Mouse (Mus musculus): ENCODE data around the gene Tnfsf14. TPM values are rescaled to one million over a fixed set of nuclear protein-coding genes. Genes with fewer than 3 reads are reported as not detected.

Tnfsf14 gene
- polyA plus RNA-seq, 1 experiment = not detected

GRCm38 (mm10) chr17:57145115-57145514, 48.9 kb downstream of the Tnfsf14 start:
- TF ChIP-seq CTCF (IDR thresholded peaks at IDR 0.05; ENCODE audit: borderline replicate concordance, insufficient read depth, low read depth, low read length) = no peak
- no peak for TF ChIP-seq POLR2A (IDR thresholded peaks at IDR 0.05; ENCODE audit: borderline replicate concordance, insufficient read depth, low read length)
- H3K4me1 ChIP-seq (ENCODE audit: control insufficient read depth, insufficient read depth, low read length) = no peaks in the 10 kb centered on the region
- no peak overlapping the region for H3K4me3 ChIP-seq (replicated peaks; ENCODE audit: insufficient read depth, low read depth, low read length)
- DNase-seq = no peak
- H3K27ac ChIP-seq (ENCODE audit: insufficient read depth, low read length) = no peak overlapping the region
- H3K27me3 ChIP-seq (ENCODE audit: control insufficient read depth, insufficient read depth, low read length) = no peaks in the 10 kb centered on the region
- 90% methylated on average over 1 of the region's 1 CpGs for WGBS

DNA sequence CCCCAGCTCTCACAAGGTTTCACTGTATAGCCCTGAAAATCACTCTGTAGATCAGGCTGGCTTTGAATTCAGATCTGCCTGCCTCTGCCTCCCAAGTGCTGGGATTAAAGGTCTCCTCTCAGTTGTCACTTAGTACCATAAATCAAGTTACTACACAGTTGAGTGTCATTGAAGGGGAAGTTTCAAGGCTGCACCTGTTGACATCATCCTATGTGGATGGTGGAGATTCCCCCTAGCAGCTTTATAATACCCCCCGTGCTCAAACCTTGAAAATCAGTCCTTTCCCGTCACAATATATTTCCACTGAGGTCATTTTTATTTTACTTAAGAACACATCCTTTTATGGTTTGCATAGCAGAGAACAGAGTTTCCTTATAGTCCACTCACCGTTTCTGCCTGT, 50.3 kb downstream of the Tnfsf14 start:
- Histone ChIP-seq H3K27ac (ENCODE audit: insufficient read depth, low read length) (no peak overlapping the region), H3K27me3 (ENCODE audit: control insufficient read depth, insufficient read depth, low read length) (no peaks in the 10 kb centered on the region), H3K4me3 (replicated peaks; ENCODE audit: insufficient read depth, low read depth, low read length) (no peak overlapping the region), H3K4me1 (ENCODE audit: control insufficient read depth, insufficient read depth, low read length) (no peaks in the 10 kb centered on the region)
- WGBS = 86% methylated on average over 3 of the region's 3 CpGs
- no peak for DNase-seq
- TF ChIP-seq POLR2A (IDR thresholded peaks at IDR 0.05; ENCODE audit: borderline replicate concordance, insufficient read depth, low read length) (no peak), CTCF (IDR thresholded peaks at IDR 0.05; ENCODE audit: borderline replicate concordance, insufficient read depth, low read depth, low read length) (no peak)

DNA sequence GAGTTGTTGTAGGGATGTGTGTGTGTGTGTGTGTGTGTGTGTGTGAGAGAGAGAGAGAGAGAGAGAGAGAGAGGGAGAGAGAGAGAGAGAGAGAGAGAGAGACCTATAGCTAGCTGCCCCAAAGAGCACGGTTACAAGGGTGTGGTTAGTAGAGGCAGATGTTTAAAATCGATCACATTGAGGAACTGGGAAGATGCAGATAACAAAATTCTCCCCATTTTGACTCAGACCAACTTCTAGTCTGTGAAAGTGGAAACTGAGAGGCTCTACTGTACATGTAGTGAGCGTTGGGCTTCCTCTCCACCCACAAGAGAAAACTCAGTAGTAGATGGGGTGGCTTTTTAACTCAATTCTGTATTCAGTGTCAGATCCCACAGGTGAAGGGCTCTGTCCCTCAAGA, 54.3 kb downstream of the Tnfsf14 start:
- WGBS = 93% methylated on average over 3 of the region's 3 CpGs
- TF ChIP-seq POLR2A (IDR thresholded peaks at IDR 0.05; ENCODE audit: borderline replicate concordance, insufficient read depth, low read length) (no peak), CTCF (IDR thresholded peaks at IDR 0.05; ENCODE audit: borderline replicate concordance, insufficient read depth, low read depth, low read length) (no peak)
- H3K4me3 ChIP-seq (replicated peaks; ENCODE audit: insufficient read depth, low read depth, low read length) = no peak overlapping the region

More for the DNA sequence above, 54.3 kb downstream of the Tnfsf14 start:
- Histone ChIP-seq H3K4me1 (ENCODE audit: control insufficient read depth, insufficient read depth, low read length) (no peaks in the 10 kb centered on the region), H3K27me3 (ENCODE audit: control insufficient read depth, insufficient read depth, low read length) (no peaks in the 10 kb centered on the region), H3K27ac (ENCODE audit: insufficient read depth, low read length) (no peak overlapping the region)
- DNase-seq = no peak

Other genes with a start within 250 kb of the Tnfsf14 start
- not detected in 2 replicates for gene Acer1, start 212.1 kb downstream of the Tnfsf14 start, polyA plus RNA-seq (2012; rRNA removed)
- gene Clpp, start 203.9 kb downstream of the Tnfsf14 start, polyA plus RNA-seq (2012; rRNA removed) = 167 and 175 TPM in 2 replicates
- 56.7 and 70.4 TPM in 2 replicates for gene Alkbh7, start 196.8 kb downstream of the Tnfsf14 start, polyA plus RNA-seq (2012; rRNA removed)
- 0.41 TPM in 1 of 2 replicates, not detected in the other for gene Pspn, start 194.2 kb downstream of the Tnfsf14 start, polyA plus RNA-seq (2012; rRNA removed)
- 81.0 and 85.3 TPM in 2 replicates for gene Gtf2f1, start 182.9 kb downstream of the Tnfsf14 start, polyA plus RNA-seq (2012; rRNA removed)
- 0.10 and 0.34 TPM in 2 replicates for gene Gm17949, start 182.7 kb downstream of the Tnfsf14 start, polyA plus RNA-seq (2012; rRNA removed)
- 67.7 and 70.3 TPM in 2 replicates for gene Khsrp, start 162.7 kb downstream of the Tnfsf14 start, polyA plus RNA-seq (2012; rRNA removed)
- 0.17 and 0.29 TPM in 2 replicates for gene Slc25a41, start 152.5 kb downstream of the Tnfsf14 start, polyA plus RNA-seq (2012; rRNA removed)
- 2.8 and 3.3 TPM in 2 replicates for gene Crb3, start 135.1 kb downstream of the Tnfsf14 start, polyA plus RNA-seq (2012; rRNA removed)
- 178 and 211 TPM in 2 replicates for gene Slc25a23, start 134.3 kb downstream of the Tnfsf14 start, polyA plus RNA-seq (2012; rRNA removed)
- 1.1 and 2.1 TPM in 2 replicates for gene Dennd1c, start 115.7 kb downstream of the Tnfsf14 start, polyA plus RNA-seq (2012; rRNA removed)
- 1,121 and 1,177 TPM in 2 replicates for gene Tubb4a, start 106.4 kb downstream of the Tnfsf14 start, polyA plus RNA-seq (2012; rRNA removed)
- 5.8 and 7.7 TPM in 2 replicates for gene Tnfsf9, start 88.9 kb downstream of the Tnfsf14 start, polyA plus RNA-seq (2012; rRNA removed)
- 11.7 and 12.5 TPM in 2 replicates for gene Cd70, start 44.4 kb downstream of the Tnfsf14 start, polyA plus RNA-seq (2012; rRNA removed)
- gene C3, start 34.0 kb upstream of the Tnfsf14 start, polyA plus RNA-seq (2012; rRNA removed) = 1.1 and 1.3 TPM in 2 replicates
- gene Gpr108, start 54.3 kb upstream of the Tnfsf14 start, polyA plus RNA-seq (2012; rRNA removed) = 44.0 and 46.9 TPM in 2 replicates
- 8.5 and 10.1 TPM in 2 replicates for gene Trip10, start 55.3 kb upstream of the Tnfsf14 start, polyA plus RNA-seq (2012; rRNA removed)
- 1.2 and 1.5 TPM in 2 replicates for gene Vav1, start 84.9 kb upstream of the Tnfsf14 start, polyA plus RNA-seq (2012; rRNA removed)
- gene Adgre1, start 164.5 kb upstream of the Tnfsf14 start, polyA plus RNA-seq (2012; rRNA removed) = 1.0 and 1.6 TPM in 2 replicates

Data from cerebellum, adult 2 months (tissue).